Mouse (Mus musculus): ENCODE measurements around the gene Cwc25.

DNA sequence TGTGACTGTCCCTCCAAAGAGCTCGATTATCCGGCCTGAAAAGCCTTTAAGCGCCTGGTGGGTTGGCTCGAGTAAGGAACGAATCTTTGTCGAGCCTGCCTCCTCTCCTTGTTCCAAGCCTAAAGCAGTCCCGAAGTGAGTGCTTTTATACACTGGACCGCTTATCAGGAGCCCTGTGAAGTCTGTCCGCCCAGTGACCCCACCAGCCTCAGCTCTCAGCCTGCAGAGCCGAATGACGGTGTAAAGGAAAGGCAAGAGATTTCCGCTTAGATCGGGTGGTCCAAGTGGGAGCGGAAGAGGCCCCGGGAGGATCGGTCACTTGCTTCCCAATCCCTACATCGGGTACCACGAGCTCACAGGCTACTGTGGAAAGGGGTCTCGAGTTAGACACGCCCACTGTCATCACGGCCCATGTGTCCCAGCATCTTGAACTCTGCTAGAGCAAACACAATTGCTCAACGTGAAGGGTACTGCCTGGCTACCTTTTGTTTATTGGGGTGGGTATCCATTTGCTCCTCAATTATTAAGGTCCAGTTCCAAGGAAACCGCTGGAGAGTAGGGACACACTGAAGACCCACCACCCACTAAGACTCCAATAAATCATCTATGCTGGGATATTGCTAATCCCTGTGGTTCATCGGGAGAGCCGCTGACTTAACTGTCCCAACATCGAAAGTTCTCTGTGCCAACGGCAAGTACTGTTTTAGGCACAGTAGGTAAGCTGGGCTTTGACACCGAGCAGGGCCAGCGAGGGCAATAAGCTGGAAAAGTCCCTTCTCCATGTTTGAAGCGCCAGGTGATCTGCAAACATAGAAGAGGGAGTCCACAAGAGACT, 65.4 kb downstream of the Cwc25 start:
- TF ChIP-seq POLR2A (IDR thresholded peaks at IDR 0.05; ENCODE audit: low read depth, low read length) (no peak), CTCF (conservative IDR thresholded peaks at IDR 0.05; ENCODE audit: insufficient read depth, insufficient read length, low read depth, low read length) (no peak)
